Mouse (Mus musculus): ENCODE results near the gene Trmt112. TPM values are rescaled to one million over a fixed set of nuclear protein-coding genes. Genes with fewer than 3 reads are reported as not detected.

Gene Trmt112
- total and polyA plus RNA-seq, 2 experiments from 2014 or later = 85.4 to 110 TPM

DNA sequence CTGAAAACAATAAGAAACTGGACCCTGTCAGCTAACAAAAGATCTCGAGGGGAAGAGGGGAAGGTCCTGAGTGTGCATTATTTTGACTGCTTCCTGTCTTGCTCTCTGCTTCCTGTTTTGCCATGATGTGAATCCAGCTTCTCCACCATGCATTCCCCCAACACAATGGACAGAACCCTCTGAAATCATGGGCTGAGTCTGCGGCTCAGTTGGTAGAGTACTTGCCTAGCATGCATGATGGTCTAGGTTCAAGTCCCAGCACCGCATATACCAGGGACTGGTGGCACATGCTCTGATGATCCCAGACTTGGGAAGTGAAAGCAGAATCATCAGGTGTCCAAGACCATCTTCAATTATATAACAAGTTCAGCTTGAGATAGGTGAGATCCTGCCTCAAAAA is 36.8 kb upstream of the Trmt112 start:
- no peak for TF ChIP-seq CTCF (IDR thresholded peaks at IDR 0.05)
- 72% methylated on average over 3 of the region's 3 CpGs for WGBS
- no peak overlapping the region for H3K4me3 ChIP-seq (ENCODE audit: low read depth, low read length)
- ATAC-seq (ENCODE audit: low FRiP score) (no peak), DNase-seq (ENCODE audit: low spot score) (no peak)
- H3K36me3 ChIP-seq (ENCODE audit: insufficient read depth, low read length) = no peaks in the 10 kb centered on the region
- H3K27ac ChIP-seq (ENCODE audit: low read depth, low read length) = no peak overlapping the region
- H3K4me1 ChIP-seq (ENCODE audit: insufficient read depth, low read length) = no peaks in the 10 kb centered on the region
- H3K9me3 ChIP-seq (ENCODE audit: low read length) = no peaks in the 10 kb centered on the region
- no peak overlapping the region for H3K9ac ChIP-seq (replicated peaks; ENCODE audit: low read length, poor library complexity, severe bottlenecking)
- H3K4me2 ChIP-seq (ENCODE audit: low read depth, low read length, poor library complexity, severe bottlenecking) = no peak overlapping the region
- H3K27me3 ChIP-seq (ENCODE audit: insufficient read depth, low read length) = no peaks in the 10 kb centered on the region

DNA sequence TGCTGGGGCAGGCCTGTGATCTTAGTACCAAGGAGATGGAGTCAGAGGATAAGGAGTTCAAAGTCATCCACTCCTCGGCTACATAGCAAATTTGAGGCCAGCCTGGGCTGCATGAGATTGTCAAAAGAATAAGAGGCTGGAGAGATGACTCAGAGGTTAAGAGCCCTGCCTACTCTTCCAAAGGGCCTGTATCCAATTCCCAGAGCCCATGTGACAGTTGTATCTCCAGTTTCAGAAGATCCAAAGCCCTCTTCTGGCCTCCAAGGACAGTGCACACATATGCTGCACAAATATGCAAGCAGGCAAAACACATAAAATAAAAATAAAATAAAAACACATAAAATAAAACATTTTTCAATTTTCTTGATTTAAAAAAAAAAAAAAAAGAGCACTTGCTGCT is 35.2 kb upstream of the Trmt112 start:
- DNase-seq (ENCODE audit: low spot score) = no peak
- 95% methylated on average over 1 of the region's 1 CpGs for WGBS
- no peaks in the 10 kb centered on the region for H3K36me3 ChIP-seq (ENCODE audit: insufficient read depth, low read length)
- no peak for TF ChIP-seq CTCF (IDR thresholded peaks at IDR 0.05)
- no peaks in the 10 kb centered on the region for H3K27me3 ChIP-seq (ENCODE audit: insufficient read depth, low read length)
- H3K27ac ChIP-seq (ENCODE audit: low read depth, low read length) = no peak overlapping the region
- H3K4me1 ChIP-seq (ENCODE audit: insufficient read depth, low read length) = no peaks in the 10 kb centered on the region
- H3K9ac ChIP-seq (replicated peaks; ENCODE audit: low read length, poor library complexity, severe bottlenecking) = no peak overlapping the region
- no peaks in the 10 kb centered on the region for H3K9me3 ChIP-seq (ENCODE audit: low read length)
- H3K4me2 ChIP-seq (ENCODE audit: low read depth, low read length, poor library complexity, severe bottlenecking) = no peak overlapping the region
- no peak for ATAC-seq (ENCODE audit: low FRiP score)
- no peak overlapping the region for H3K4me3 ChIP-seq (ENCODE audit: low read depth, low read length)

DNA sequence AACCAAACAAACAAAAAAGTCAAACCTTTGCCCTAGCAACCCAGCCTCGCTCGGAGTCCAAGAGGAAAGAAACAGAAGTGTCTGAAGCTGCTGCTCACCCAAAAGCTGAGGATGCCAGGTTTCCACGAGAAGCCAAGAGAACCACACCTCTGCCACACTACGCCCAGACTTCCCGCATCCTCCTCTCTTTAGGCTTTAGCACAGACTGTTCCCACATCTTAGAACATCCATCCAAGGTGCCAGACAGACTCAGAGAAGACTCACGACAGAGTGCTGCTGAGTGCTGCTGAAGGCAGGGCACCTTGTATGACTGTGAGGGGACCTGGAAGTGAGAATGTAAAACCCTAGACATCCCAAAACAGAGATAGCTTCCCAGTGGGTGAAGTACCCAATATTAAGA is 33.7 kb upstream of the Trmt112 start:
- Histone ChIP-seq H3K27me3 (ENCODE audit: insufficient read depth, low read length) (no peaks in the 10 kb centered on the region), H3K9me3 (ENCODE audit: low read length) (peaks cover 3% of the 10 kb centered on the region; the same call in 1 of the 2 replicates), H3K36me3 (ENCODE audit: insufficient read depth, low read length) (no peaks in the 10 kb centered on the region), H3K4me3 (ENCODE audit: low read depth, low read length) (no peak overlapping the region), H3K27ac (ENCODE audit: low read depth, low read length) (no peak overlapping the region), H3K4me1 (ENCODE audit: insufficient read depth, low read length) (no peaks in the 10 kb centered on the region), H3K9ac (replicated peaks; ENCODE audit: low read length, poor library complexity, severe bottlenecking) (no peak overlapping the region), H3K4me2 (ENCODE audit: low read depth, low read length, poor library complexity, severe bottlenecking) (no peak overlapping the region)
- 90% methylated on average over 6 of the region's 6 CpGs for WGBS
- ATAC-seq (ENCODE audit: low FRiP score) (no peak), DNase-seq (ENCODE audit: low spot score) (no peak)
- TF ChIP-seq CTCF (IDR thresholded peaks at IDR 0.05) = no peak

DNA sequence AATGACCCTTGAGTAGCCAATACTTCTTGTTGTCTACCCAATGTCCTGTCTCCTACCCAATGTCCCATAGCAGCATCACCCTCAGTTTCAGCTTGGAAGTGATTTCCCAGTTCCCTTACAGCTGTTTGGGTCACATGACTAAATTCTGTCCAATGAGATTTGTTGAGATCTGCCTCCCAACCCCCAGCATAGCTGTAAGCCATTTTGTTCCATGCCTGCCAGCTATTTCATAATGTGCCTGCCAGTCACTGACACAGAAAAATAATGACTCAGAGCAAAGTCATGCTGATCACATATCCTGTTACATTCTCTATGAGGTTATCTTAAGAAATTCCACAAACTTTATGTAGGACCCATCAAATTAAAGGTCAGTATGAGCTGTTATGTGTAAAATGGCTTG is 32.7 kb upstream of the Trmt112 start:
- Histone ChIP-seq H3K4me3 (ENCODE audit: low read depth, low read length) (no peak overlapping the region), H3K4me1 (ENCODE audit: insufficient read depth, low read length) (no peaks in the 10 kb centered on the region), H3K9ac (replicated peaks; ENCODE audit: low read length, poor library complexity, severe bottlenecking) (no peak overlapping the region), H3K27me3 (ENCODE audit: insufficient read depth, low read length) (no peaks in the 10 kb centered on the region), H3K9me3 (ENCODE audit: low read length) (peaks cover 3% of the 10 kb centered on the region; the same call in 1 of the 2 replicates), H3K4me2 (ENCODE audit: low read depth, low read length, poor library complexity, severe bottlenecking) (no peak overlapping the region), H3K36me3 (ENCODE audit: insufficient read depth, low read length) (no peaks in the 10 kb centered on the region), H3K27ac (ENCODE audit: low read depth, low read length) (no peak overlapping the region)
- TF ChIP-seq CTCF (IDR thresholded peaks at IDR 0.05) = no peak
- DNase-seq (ENCODE audit: low spot score) (no peak), ATAC-seq (ENCODE audit: low FRiP score) (no peak)

DNA sequence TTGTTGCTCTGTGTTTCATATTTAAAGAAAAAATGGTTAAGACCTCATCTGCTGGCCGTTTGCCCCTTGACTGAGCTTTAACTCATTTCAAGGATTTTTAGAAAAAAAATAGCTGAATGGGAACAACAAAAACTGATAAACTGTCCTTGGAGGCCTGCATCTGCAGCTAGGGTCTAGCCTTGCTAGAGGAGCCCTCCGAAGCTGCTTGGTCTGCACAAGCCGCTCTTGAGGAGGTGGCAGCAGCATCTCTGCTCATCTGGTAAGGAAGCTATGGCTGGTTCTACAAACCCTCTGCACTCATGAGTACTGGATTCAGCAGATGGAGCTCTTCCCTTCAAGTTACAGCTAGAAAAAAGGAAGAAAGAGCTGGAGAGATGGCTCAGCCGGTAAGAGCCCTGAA is 31.5 kb upstream of the Trmt112 start:
- no peak overlapping the region for H3K4me3 ChIP-seq (ENCODE audit: low read depth, low read length)
- no peak overlapping the region for H3K9ac ChIP-seq (replicated peaks; ENCODE audit: low read length, poor library complexity, severe bottlenecking)
- peaks cover 3% of the 10 kb centered on the region; the same call in 1 of the 2 replicates for H3K9me3 ChIP-seq (ENCODE audit: low read length)
- H3K36me3 ChIP-seq (ENCODE audit: insufficient read depth, low read length) = no peaks in the 10 kb centered on the region
- H3K27ac ChIP-seq (ENCODE audit: low read depth, low read length) = no peak overlapping the region
- WGBS = 90% methylated on average over 4 of the region's 4 CpGs
- no peaks in the 10 kb centered on the region for H3K4me1 ChIP-seq (ENCODE audit: insufficient read depth, low read length)
- TF ChIP-seq CTCF (IDR thresholded peaks at IDR 0.05) = no peak
- no peaks in the 10 kb centered on the region for H3K27me3 ChIP-seq (ENCODE audit: insufficient read depth, low read length)
- ATAC-seq (ENCODE audit: low FRiP score) = no peak
- no peak for DNase-seq (ENCODE audit: low spot score)
- H3K4me2 ChIP-seq (ENCODE audit: low read depth, low read length, poor library complexity, severe bottlenecking) = no peak overlapping the region

DNA sequence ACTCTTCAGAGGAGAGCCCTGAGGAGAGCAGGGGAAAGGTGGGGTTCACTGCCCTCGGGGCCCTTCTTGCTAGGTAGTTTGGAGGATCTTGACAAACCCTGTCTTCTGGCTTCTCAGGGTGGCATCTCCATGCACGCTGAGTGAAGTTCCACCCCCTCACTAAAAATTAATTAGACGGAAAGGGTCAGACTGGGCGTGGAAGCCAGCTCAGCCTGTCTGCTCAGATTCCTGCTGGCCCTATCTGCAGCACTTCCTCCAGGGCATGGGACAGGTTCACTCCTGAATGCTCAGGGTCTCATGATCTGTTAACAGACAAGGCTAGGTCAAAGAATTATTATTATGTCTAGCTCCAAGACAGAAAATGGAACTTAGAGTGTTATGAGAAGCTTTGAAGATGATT is 17.0 kb upstream of the Trmt112 start:
- Histone ChIP-seq H3K27me3 (ENCODE audit: insufficient read depth, low read length) (no peaks in the 10 kb centered on the region), H3K4me2 (ENCODE audit: low read depth, low read length, poor library complexity, severe bottlenecking) (no peak overlapping the region)
- WGBS = 77% methylated on average over 4 of the region's 4 CpGs

More for the DNA sequence above, 17.0 kb upstream of the Trmt112 start:
- TF ChIP-seq CTCF (IDR thresholded peaks at IDR 0.05) = no peak
- Histone ChIP-seq H3K36me3 (ENCODE audit: insufficient read depth, low read length) (no peaks in the 10 kb centered on the region), H3K4me1 (ENCODE audit: insufficient read depth, low read length) (no peaks in the 10 kb centered on the region), H3K27ac (ENCODE audit: low read depth, low read length) (no peak overlapping the region), H3K4me3 (ENCODE audit: low read depth, low read length) (no peak overlapping the region), H3K9me3 (ENCODE audit: low read length) (peaks cover 6% of the 10 kb centered on the region; the same call in 1 of the 2 replicates), H3K9ac (replicated peaks; ENCODE audit: low read length, poor library complexity, severe bottlenecking) (no peak overlapping the region)
- DNase-seq (ENCODE audit: low spot score) (no peak), ATAC-seq (ENCODE audit: low FRiP score) (no peak)
